Mouse (Mus musculus) embryonic facial prominence, embryonic 11.5 days (tissue): ENCODE measurements around the gene Nnat. TPM values are rescaled to one million over a fixed set of nuclear protein-coding genes. Genes with fewer than 3 reads are reported as not detected.
A peak's percentile ranks its signal among the peaks of the same experiment; 100 is the strongest.

Experiments
- ATAC-seq: fragments of 200-750 bp; cut with Nextera tagmentation; replicated peaks from 2 replicates; pipeline ENCODE4 v1.8.0; 2017; ENCODE audit warnings: low read depth; ENCODE audit not compliant: insufficient number of reproducible peaks, low FRiP score, low TSS enrichment
- DNase-seq: peaks from one replicate; pipeline ENCODE4 v3.0.0-alpha.2; 2015; ENCODE audit warnings: low spot score
- H3K27ac ChIP-seq: fragments of 300-500 bp; sonication (generic); replicated peaks from 2 replicates; pipeline ENCODE4 v1.5.1; 2014; ENCODE audit warnings: mild to moderate bottlenecking, low read depth, low read length, control low read depth
- H3K27me3 ChIP-seq: fragments of 300-500 bp; sonication (generic); 2 replicates; pipeline ENCODE4 v1.6.1; 2014; ENCODE audit warnings: mild to moderate bottlenecking, low read length, moderate library complexity, mixed read lengths; ENCODE audit not compliant: control insufficient read depth, insufficient read depth
- H3K36me3 ChIP-seq: fragments of 300-500 bp; sonication (generic); replicated peaks from 2 replicates; pipeline ENCODE4 v1.6.1; 2014; ENCODE audit warnings: low read depth, mild to moderate bottlenecking, low read length, moderate library complexity, mixed read lengths; ENCODE audit not compliant: control insufficient read depth, insufficient read depth
- H3K4me1 ChIP-seq: fragments of 300-500 bp; sonication (generic); 2 replicates; pipeline ENCODE4 v1.6.1; 2014; ENCODE audit warnings: low read length, mixed read lengths; ENCODE audit not compliant: control insufficient read depth, insufficient read depth
- H3K4me2 ChIP-seq: fragments of 300-500 bp; sonication (generic); 2 replicates; pipeline ENCODE4 v1.6.1; 2014; ENCODE audit warnings: low read depth, mild to moderate bottlenecking, control low read depth, low read length, moderate library complexity
- H3K4me3 ChIP-seq: fragments of 300-500 bp; sonication (generic); 2 replicates; pipeline ENCODE4 v1.5.1; 2014; ENCODE audit warnings: low read depth, low read length, control low read depth
- H3K9ac ChIP-seq: fragments of 300-500 bp; sonication (generic); replicated peaks from 2 replicates; pipeline ENCODE4 v1.6.1; 2014; ENCODE audit warnings: mild to moderate bottlenecking, control low read depth, low read length
- H3K9me3 ChIP-seq: fragments of 300-500 bp; sonication (generic); replicated peaks from 2 replicates; pipeline ENCODE4 v1.6.1; 2016; ENCODE audit warnings: mild to moderate bottlenecking, low read length, inconsistent platforms, mixed read lengths; ENCODE audit not compliant: control insufficient read depth
- WGBS: fragments of 180-500 bp; shearing (Covaris S2); extraction: QIAGEN DNeasy Blood & Tissue Kit; methylation state at CpG from one replicate; pipeline ENCODE4 v1.1.7; 2014; 5-methylcytosine and 5-hydroxymethylcytosine counted together
- polyA plus RNA-seq: library from polyadenylated mRNA; unstranded; fragments of >200 nt; fragmentation: Nextera tagmentation; extraction: Ambion mirVana; gene quantifications from 2 replicates; pipeline ENCODE4 v1.2.1, GENCODE M21; 2014

The Nnat gene
- polyA plus RNA-seq, 1 experiment from 2014 or later = 1,482 TPM

- H3K27me3 ChIP-seq = no peaks in the 10 kb centered on the region
- ATAC-seq (no peak; the same call in none of the 2 replicates), DNase-seq (no peak)
- 0% methylated on average over 35 of the region's 35 CpGs for WGBS
- H3K27ac ChIP-seq = peak overlapping the region; percentile 79
- peak overlapping the region; percentile 79 for H3K4me2 ChIP-seq
- H3K9ac ChIP-seq = peak overlapping the region; percentile 92
- peak overlapping the region; percentile 99 for H3K4me3 ChIP-seq
- peaks cover 5% of the 10 kb centered on the region; the same call in 1 of the 2 replicates for H3K9me3 ChIP-seq
- peaks cover 9% of the 10 kb centered on the region for H3K36me3 ChIP-seq
- no peaks in the 10 kb centered on the region; the same call in 1 of the 2 replicates for H3K4me1 ChIP-seq
Observed at GRCm38 (mm10) chr2:157565898-157566259, 6.0 kb downstream of the Nnat start.

GRCm38 (mm10) chr2:157566260-157566952 lies 6.5 kb downstream of the Nnat start:
- H3K9me3 ChIP-seq = peaks cover 2% of the 10 kb centered on the region; the same call in 1 of the 2 replicates
- H3K36me3 ChIP-seq = peaks cover 6% of the 10 kb centered on the region
- no peaks in the 10 kb centered on the region for H3K27me3 ChIP-seq
- WGBS = under 1% methylated on average over 36 of the region's 36 CpGs
- peak overlapping the region; percentile 92 for H3K9ac ChIP-seq
- H3K4me3 ChIP-seq = peak overlapping the region; percentile 99
- H3K4me1 ChIP-seq = no peaks in the 10 kb centered on the region; the same call in 1 of the 2 replicates
- DNase-seq (peak; percentile 87), ATAC-seq (peak; percentile 74)
- peak overlapping the region; percentile 79 for H3K4me2 ChIP-seq
- H3K27ac ChIP-seq = peak overlapping the region; percentile 79

- Histone ChIP-seq H3K27ac (no peak overlapping the region), H3K27me3 (no peaks in the 10 kb centered on the region), H3K4me1 (no peaks in the 10 kb centered on the region; the same call in 1 of the 2 replicates), H3K4me2 (peak overlapping the region; percentile 79), H3K9ac (peak overlapping the region; percentile 92), H3K9me3 (no peaks in the 10 kb centered on the region), H3K36me3 (no peaks in the 10 kb centered on the region; the same call in 1 of the 2 replicates), H3K4me3 (peak overlapping the region; percentile 99)
- DNase-seq (no peak), ATAC-seq (no peak)
- 85% methylated on average over 11 of the region's 11 CpGs for WGBS
Observed at GRCm38 (mm10) chr2:157567235-157567961, 7.5 kb downstream of the Nnat start.

DNA sequence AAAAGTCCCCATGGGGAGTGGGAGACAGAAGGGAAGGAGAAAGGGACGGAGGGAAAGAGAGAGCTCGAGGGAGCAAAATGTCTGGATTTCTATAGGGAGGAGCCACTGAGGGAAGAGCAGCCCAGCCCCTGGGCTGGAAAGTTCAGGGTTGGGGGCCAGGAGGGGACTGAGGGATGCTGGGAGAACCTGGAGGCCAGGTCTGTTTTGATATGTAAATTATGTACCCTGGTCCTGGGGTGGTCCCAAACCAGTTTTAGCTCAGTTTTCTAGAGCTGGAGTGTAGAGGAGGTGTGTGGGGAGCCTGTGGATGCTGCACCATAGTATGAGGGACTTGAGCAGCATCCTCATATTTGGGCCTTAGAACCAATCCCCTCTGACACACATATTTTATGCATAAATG lies 9.0 kb downstream of the Nnat start:
- no peak overlapping the region for H3K9ac ChIP-seq
- no peaks in the 10 kb centered on the region for H3K9me3 ChIP-seq
- H3K27ac ChIP-seq = no peak overlapping the region
- no peaks in the 10 kb centered on the region for H3K27me3 ChIP-seq
- DNase-seq (no peak), ATAC-seq (no peak)
- no peak overlapping the region for H3K4me2 ChIP-seq
- H3K4me3 ChIP-seq = no peak overlapping the region
- no peaks in the 10 kb centered on the region; the same call in 1 of the 2 replicates for H3K36me3 ChIP-seq
- WGBS = 18% methylated on average over 2 of the region's 2 CpGs
- H3K4me1 ChIP-seq = no peaks in the 10 kb centered on the region; the same call in 1 of the 2 replicates

DNA sequence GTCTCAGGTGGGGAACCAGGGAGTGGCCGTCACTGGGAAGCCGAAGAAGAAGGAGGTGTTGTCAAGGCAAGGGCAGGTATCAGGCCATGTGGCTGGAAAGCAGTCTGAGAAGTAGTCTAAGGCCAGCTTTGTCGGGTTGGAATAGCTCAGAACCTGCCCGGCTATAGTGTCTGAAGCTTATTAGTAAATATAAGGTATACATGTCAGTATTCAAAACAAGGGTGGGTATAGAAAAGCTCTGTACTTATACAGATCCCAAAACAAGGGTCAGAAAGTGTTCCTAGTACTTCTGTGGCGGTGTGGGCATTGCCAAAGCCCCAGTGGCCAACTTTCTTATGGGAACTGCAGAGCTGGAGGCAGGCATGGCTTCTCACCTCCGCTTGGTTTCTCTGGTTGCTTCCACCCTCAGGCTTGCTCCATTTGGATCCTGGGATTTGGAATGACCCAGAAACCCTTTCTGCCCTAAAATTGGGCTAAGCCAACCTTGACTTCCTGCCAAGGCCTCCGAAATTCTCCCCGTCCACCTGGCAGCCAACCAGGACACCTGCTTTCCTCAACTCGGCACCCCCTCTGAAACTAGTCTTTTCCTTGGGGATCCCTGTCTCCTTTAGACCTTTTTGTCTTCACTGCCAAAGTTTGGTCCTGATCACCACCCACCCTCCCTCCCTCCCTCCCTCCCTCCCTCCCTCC lies 10.1 kb downstream of the Nnat start:
- H3K4me3 ChIP-seq = no peak overlapping the region
- H3K4me1 ChIP-seq = no peaks in the 10 kb centered on the region; the same call in 1 of the 2 replicates
- H3K4me2 ChIP-seq = no peak overlapping the region
- H3K27me3 ChIP-seq = no peaks in the 10 kb centered on the region
- H3K9ac ChIP-seq = no peak overlapping the region
- no peak for DNase-seq
- no peaks in the 10 kb centered on the region for H3K9me3 ChIP-seq
- ATAC-seq = no peak
- H3K36me3 ChIP-seq = no peaks in the 10 kb centered on the region; the same call in 1 of the 2 replicates
- no peak overlapping the region for H3K27ac ChIP-seq
- WGBS = 74% methylated on average over 9 of the region's 9 CpGs

DNA sequence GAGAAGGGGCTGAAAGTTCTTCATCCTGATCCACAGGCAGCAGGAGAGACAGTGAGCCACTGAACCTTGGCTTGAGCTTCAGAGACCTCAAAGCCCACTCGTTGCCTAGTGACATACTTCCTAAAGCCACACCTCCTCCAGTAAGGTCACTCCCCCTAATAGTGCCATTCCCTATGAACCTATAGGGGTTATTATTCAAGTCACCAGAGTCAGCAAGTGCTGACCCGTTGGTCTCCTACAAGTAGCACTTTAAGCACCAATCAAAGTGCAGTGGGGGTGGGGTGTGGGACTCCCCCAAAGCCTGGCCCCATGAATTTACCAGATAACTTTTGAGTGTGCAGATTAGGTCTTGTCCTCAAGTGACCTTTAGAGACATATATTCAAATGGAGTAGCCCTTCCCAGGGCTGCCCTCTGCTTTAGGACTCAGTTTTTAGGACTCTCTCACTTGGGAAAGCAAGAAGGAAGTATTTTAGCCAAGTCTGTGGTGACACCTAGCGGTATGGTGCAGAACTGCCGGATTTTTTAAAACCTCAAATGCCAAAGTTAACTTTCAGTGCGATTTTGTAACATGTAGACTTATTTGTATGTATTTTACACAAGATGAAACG lies 11.4 kb downstream of the Nnat start, which contains the start of gene Blcap:
Gene Blcap, minus strand, starts transcription at position 51 of the 609 bp plus-strand sequence.
- H3K9me3 ChIP-seq = no peaks in the 10 kb centered on the region
- no peaks in the 10 kb centered on the region; the same call in 1 of the 2 replicates for H3K36me3 ChIP-seq
- H3K9ac ChIP-seq = no peak within 1 kb of the TSS
- peak; percentile 80 for DNase-seq
- 10% methylated on average over 6 of the region's 6 CpGs for WGBS
- no peak within 1 kb of the TSS for H3K4me3 ChIP-seq
- H3K4me1 ChIP-seq = no peaks in the 10 kb centered on the region; the same call in 1 of the 2 replicates
- no peak within 1 kb of the TSS for H3K4me2 ChIP-seq
- no peaks in the 10 kb centered on the region for H3K27me3 ChIP-seq
- peak; percentile 21; the same call in 1 of the 2 replicates for ATAC-seq
- no peak within 1 kb of the TSS for H3K27ac ChIP-seq

DNA sequence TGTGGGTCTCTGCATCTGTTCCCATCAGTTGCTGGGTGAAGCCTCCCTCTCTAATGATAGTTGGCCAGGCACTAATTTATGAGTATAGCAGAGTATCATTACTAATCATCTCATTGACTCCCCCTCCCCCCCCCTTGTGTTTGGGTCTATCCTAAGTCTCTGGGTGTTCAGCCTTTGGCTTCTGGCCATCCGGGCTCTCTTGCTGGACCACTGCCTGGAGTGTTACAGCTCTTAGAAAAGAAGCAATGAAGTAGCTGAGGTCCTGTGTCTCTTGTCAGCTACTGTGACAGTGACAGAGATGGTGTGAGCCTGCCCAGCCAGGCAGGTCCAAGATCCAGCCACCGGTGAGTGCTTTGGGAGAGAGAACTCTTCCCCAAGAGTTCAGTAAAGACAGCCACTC lies 12.9 kb downstream of the Nnat start:
- WGBS = 88% methylated on average over 2 of the region's 2 CpGs
- Histone ChIP-seq H3K9ac (no peak overlapping the region), H3K4me1 (no peaks in the 10 kb centered on the region), H3K27me3 (no peaks in the 10 kb centered on the region), H3K27ac (no peak overlapping the region), H3K9me3 (no peaks in the 10 kb centered on the region), H3K36me3 (no peaks in the 10 kb centered on the region), H3K4me3 (no peak overlapping the region), H3K4me2 (no peak overlapping the region)
- DNase-seq = no peak
- no peak for ATAC-seq
